Mouse (Mus musculus) thymus, postnatal 14 days (tissue): ENCODE results near the gene Adora2a.
A peak's percentile ranks its signal among the peaks of the same experiment; 100 is the strongest.
"Not testable (repeated sequence)": the region's sequence is repeated elsewhere in the genome, so short reads cannot be mapped to it uniquely, and the experiment has no call there.

Source experiments
- DNase-seq: peaks from one replicate; pipeline ENCODE4 v3.0.0; 2021

Gene Adora2a

GRCm38 (mm10) chr10:75314190-75314980, 2.3 kb upstream of the Adora2a start:
- DNase-seq, result no peak

- no peak for DNase-seq
These were observed 921 bp upstream of the Adora2a start for GRCm38 (mm10) chr10:75315756-75316155.

DNA sequence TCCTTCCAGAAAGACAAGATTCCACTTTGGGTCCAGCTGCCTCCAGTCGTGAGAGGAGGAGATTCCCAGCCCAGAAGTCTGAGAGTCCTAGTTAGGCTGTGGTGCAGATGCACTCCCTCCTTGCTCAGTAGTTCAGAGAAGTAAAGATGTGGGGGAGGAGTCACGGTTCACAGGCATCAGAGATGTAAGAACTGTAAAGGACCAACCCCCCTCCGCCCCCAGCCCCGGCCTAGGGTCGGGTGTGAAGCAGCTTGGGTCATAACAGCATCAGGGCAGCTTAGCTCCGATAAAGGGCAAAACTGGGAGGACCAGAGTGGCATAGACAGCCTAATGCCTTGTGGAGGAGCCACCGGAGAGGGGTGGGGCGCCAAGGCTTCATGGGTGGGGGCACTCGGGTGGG, 205 bp upstream of the Adora2a start:
- peak; percentile 63 for DNase-seq

DNA sequence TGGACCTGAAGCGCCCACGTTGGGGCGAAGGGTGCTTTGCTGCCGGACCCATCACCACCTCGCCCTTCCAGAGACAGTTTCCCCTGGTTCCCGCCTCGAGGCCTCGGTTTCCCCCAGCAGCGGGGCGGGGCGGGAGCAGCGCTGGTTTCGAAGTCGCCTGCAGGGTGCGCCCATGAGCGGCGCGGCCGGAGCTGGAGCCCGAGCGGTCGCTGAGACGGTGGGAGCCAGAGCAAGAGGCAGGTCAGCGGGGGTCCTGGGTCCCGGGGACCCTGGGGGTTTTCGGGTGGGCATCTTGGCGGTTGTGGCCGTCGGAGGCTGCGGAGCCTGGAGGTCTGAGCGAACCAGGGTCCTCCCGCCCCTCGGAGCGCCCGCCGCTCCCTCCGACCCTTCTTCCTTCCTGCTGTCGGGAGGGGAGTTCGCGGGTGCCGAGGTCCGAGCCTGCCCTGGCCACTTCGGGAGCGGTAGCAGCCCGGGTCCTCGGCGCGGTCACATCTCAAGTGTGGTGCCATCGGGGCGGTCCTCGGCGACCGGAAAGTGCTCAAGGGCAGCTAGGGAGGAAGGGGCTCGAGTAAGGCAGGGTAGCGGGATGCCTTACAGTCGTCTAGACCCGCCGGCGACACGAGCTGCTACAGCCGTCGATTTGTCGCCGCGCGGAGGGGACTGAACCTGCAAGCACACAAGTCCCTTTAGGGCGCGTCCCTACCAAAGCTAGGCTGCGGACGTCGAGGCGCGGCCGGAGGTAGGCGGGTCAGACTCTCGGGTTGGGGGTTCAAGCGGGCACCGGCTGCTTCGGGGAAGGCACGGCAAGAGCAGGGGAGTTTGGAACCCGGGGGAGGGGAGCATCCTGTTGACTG, 458 bp downstream of the Adora2a start:
- DNase-seq, result peak; percentile 87

GRCm38 (mm10) chr10:75318206-75318605, 1.5 kb downstream of the Adora2a start:
- no peak for DNase-seq

DNA sequence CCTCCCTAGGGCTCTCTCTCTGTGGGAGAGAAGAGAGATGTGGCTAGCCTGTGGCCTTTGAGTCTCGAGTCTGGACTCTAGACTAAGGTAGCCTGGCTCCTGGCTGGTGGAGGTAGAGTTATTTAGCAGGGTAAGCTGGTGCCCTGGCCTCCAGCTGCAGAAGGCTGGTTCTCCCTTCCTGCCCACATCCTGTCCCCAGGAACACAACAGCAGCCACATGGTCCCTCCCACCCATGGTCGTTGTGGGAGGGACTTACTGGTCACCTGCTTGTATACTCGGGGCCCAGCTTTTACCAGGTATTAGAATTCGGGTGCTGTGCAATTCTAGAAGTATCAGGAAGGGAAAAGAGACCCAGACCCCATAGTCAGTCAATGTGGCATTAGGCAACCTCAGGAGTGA, 3.6 kb downstream of the Adora2a start:
- peak; percentile 78 for DNase-seq

- DNase-seq, result no peak
These were observed 6.3 kb downstream of the Adora2a start for GRCm38 (mm10) chr10:75322966-75323365.

DNA sequence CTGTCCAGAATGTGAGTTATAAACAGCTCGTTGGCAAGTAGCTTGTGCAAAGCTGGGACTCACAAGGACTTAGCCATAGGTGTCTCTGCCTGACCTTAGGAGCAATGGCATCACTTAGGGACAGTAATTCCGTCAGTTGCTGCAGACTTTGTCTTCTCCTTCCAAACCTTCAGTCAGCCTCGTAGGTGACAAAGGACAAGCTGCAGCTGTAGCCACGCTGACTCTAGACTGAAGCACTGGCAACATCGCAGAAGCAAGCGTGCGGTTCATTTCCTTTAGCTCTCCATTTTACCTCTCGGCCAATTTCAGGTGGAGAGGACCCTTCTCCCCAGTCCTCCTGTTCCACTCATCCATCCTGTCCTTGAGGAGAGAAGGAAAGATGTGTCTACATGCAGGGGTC, 7.3 kb downstream of the Adora2a start:
- no peak for DNase-seq

DNA sequence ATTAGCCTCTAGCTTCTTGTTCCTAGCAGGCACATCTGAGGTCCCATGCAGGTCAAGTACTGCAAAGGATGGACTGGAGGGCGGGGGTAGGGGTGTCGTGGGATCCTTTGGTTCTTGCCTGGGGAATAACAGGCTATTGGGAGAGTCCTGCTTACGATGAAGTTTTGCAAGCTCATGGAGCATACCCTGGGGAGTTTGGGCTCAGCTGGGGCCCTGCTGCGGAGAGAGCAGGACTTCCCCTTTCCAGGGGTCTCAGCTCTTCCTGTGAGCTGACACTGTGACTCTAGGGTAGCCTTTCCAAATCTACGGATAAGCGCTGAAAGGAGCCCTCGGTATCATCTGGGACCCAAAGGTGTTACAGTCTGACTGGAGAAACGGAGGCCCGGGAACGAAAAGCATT, 7.7 kb downstream of the Adora2a start:
- no peak for DNase-seq

- DNase-seq, result no peak
These were observed 9.1 kb downstream of the Adora2a start for GRCm38 (mm10) chr10:75325821-75326220.

DNA sequence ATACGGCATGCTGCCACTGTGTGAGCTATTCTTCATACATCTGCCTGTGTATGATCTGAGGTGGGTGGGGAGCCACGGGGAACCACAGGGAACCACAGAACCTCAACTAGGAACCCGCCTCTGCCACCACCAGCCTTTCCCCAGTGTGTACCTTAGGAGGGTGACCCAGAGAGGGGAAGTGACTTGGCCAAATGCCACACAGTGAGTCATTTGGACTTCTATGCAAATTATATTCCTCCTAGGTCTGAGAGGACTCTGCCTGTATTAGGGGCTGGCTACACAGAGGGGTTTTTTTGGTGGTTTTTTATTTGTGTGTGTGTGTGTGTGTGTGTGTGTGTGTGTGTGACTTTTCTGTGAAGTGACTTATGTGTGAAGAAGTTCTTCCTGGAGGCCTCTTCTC, 9.9 kb downstream of the Adora2a start:
- DNase-seq, result no peak

DNA sequence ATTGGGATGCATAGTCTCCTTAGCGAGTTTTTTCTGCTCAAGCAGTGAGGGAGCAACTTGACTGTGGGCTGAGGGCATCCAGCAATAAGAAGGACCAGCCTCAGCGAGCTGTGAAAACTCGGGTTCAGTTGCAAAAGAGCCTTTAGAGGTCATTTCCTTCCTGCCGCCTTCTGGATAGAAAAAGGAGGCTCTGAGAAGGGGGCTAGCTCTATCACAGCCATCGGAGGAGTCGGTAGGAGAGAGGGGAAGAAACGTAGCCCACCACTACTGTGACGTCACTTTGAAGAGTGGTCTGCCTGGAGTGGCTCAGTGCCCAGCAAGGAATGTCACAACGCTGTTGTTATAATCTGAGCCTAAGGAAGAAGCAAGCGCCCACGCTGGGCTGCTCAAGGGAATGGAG, 10.4 kb downstream of the Adora2a start:
- DNase-seq, result no peak

- DNase-seq, result no peak
These were observed 11.6 kb downstream of the Adora2a start for GRCm38 (mm10) chr10:75328201-75328704.

- DNase-seq, result no peak
These were observed 15.6 kb downstream of the Adora2a start for GRCm38 (mm10) chr10:75332268-75332667.

GRCm38 (mm10) chr10:75333176-75333776, 16.6 kb downstream of the Adora2a start:
- DNase-seq, result no peak

- DNase-seq, result no peak
These were observed 17.5 kb downstream of the Adora2a start for GRCm38 (mm10) chr10:75334175-75334574.

- no peak for DNase-seq
These were observed 18.4 kb downstream of the Adora2a start for GRCm38 (mm10) chr10:75335075-75335474.

DNA sequence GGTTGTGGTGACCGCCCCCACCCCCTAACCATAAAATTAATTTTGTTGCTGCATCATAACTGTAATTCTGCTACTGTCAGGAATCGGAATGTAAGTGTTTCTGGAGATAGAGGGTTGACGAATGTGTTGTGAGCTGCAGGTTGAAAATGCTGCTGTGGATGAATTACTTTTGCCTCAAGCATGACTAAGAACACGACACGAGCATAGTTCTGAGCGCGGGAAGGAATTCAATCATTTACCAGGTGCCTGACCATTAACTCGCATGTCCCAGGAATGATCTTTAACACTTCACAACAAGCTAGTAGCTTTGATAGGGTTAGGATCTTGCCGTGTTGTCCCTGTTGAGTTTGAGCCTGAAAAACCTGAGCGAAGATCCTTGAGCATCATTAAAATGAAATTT, 20.6 kb downstream of the Adora2a start:
- no peak for DNase-seq

DNA sequence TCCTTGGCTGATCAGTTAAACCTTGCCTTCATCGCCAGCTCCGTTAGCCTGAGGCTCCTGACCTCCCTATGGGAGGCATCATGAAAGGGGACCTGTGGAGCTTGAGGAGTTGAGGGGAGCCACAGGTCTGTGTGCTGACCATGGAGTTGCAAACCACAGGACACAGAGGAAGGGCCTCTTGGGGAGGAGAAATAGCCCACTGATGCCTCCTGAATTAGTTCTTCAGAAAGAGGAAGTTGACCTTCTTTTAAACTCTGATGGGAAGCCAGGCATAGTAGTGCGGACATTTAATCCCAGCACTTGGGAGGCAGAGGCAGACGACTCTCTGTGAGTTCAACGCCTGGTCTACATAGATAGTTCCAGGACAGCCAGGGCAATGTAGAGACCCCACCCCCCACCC, 22.2 kb downstream of the Adora2a start:
- no peak for DNase-seq

DNA sequence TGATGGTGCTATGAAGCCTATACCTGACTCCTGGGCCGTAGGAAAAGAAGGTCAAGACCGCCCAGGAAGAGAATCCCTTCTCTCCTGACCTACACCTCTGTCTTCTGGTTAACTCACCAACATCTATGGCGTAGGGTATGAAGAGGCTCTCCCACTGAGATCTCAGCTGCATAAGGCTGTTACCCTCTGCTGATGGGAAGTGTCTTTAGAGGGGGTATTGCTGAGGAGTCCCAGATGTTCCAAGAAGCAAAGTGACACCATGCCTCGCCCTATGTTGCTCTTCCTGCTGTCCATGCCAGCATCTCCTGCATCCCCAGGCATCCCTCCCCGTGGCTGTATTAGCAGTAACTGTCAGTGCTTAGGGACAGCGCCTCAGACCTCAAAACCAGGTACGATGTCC, 22.7 kb downstream of the Adora2a start:
- DNase-seq, result no peak

DNA sequence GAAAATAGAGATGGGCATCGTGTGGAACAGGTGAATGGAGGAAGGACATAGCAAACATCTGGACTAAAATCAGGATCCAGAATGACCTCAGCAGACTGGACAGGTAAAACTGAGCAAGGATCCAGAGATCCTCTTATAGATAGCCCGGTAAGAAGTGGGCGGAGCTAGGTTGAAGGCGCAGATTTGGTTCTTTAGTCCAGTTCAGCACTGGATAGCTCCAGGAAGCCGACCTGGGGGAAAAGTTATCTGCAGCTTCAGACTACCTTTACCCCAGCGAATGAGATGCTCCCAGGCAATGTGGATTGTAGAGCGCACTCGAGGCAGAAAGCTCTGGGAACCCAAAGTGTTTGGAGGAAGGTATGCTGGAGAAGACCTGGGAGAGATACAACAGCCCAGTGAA, 25.3 kb downstream of the Adora2a start:
- no peak for DNase-seq

DNA sequence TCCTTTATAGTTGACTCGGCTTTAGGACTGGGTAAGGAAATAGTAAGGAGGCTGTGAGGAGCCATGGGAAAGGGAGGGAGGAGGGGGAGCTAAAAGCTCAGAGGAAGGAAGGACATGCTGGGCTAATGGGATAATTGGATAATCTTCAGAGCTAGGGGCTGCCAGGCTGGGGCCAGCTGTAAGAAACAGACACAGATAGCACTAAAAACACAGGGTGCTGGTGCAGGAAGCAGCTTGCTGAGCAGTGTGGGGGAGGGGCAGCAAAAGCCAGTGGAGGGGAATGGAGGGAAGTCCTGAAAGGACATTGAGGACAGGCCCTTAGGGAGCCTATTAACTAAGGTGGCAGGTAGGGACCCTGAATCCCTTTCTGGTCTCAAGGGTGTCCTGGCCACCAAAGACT, 27.9 kb downstream of the Adora2a start:
- DNase-seq, result not testable (repeated sequence)

- no peak for DNase-seq
These were observed 28.6 kb downstream of the Adora2a start for GRCm38 (mm10) chr10:75345265-75345664.

- no peak for DNase-seq
These were observed 33.9 kb downstream of the Adora2a start for GRCm38 (mm10) chr10:75350564-75350963.
